Mouse (Mus musculus) hindbrain, embryonic 14.5 days (tissue): ENCODE measurements around the gene Gm10272. TPM values are rescaled to one million over a fixed set of nuclear protein-coding genes. Genes with fewer than 3 reads are reported as not detected.
A peak's percentile ranks its signal among the peaks of the same experiment; 100 is the strongest.
"Not testable (repeated sequence)": the region's sequence is repeated elsewhere in the genome, so short reads cannot be mapped to it uniquely, and the experiment has no call there.

Source experiments
- ATAC-seq: fragments of 200-750 bp; cut with Nextera tagmentation; 2 replicates; pipeline ENCODE4 v1.8.0; 2017; ENCODE audit warnings: moderate number of reproducible peaks, mild to moderate bottlenecking, moderate TSS enrichment, moderate library complexity; ENCODE audit not compliant: low FRiP score
- DNase-seq: peaks from one replicate; pipeline ENCODE4 v3.0.0-alpha.2; 2015; ENCODE audit warnings: low spot score
- H3K27ac ChIP-seq: fragments of 300-500 bp; sonication (generic); 2 replicates; pipeline ENCODE4 v1.5.1; 2014; ENCODE audit warnings: mild to moderate bottlenecking, moderate library complexity
- H3K27me3 ChIP-seq: fragments of 300-500 bp; sonication (generic); 2 replicates; pipeline ENCODE4 v1.6.1; 2014; ENCODE audit warnings: mild to moderate bottlenecking, low read length, mixed read lengths; ENCODE audit not compliant: control insufficient read depth, insufficient read depth
- H3K36me3 ChIP-seq: fragments of 300-500 bp; sonication (generic); replicated peaks from 2 replicates; pipeline ENCODE4 v1.6.1; 2014; ENCODE audit not compliant: control insufficient read depth, insufficient read depth
- H3K4me1 ChIP-seq: fragments of 300-500 bp; sonication (generic); replicated peaks from 2 replicates; pipeline ENCODE4 v1.6.1; 2014; ENCODE audit warnings: antibody characterized with exemption, low read length, mixed read lengths; ENCODE audit not compliant: control insufficient read depth, insufficient read depth
- H3K4me2 ChIP-seq: fragments of 300-500 bp; sonication (generic); replicated peaks from 2 replicates; pipeline ENCODE4 v1.6.1; 2014; ENCODE audit warnings: mild to moderate bottlenecking, moderate library complexity
- H3K4me3 ChIP-seq: fragments of 300-500 bp; sonication (generic); replicated peaks from 2 replicates; pipeline ENCODE4 v1.5.1; 2014; ENCODE audit warnings: mild to moderate bottlenecking, low read length
- H3K9ac ChIP-seq: fragments of 300-500 bp; sonication (generic); 2 replicates; pipeline ENCODE4 v1.6.1; 2014
- H3K9me3 ChIP-seq: fragments of 300-500 bp; sonication (generic); 2 replicates; pipeline ENCODE4 v1.6.1; 2016; ENCODE audit warnings: low read length; ENCODE audit not compliant: control insufficient read depth
- WGBS: fragments of 180-500 bp; shearing (Covaris S2); extraction: QIAGEN DNeasy Blood & Tissue Kit; methylation state at CpG from one replicate; pipeline ENCODE4 v1.1.7; 2014; 5-methylcytosine and 5-hydroxymethylcytosine counted together
- polyA plus RNA-seq: library from polyadenylated mRNA; unstranded; fragments of >200 nt; fragmentation: Nextera tagmentation; extraction: Ambion mirVana; gene quantifications from 2 replicates; pipeline ENCODE4 v1.2.1, GENCODE M21; 2014

Gm10272 gene
- polyA plus RNA-seq, 1 experiment from 2014 or later = not detected

GRCm38 (mm10) chr10:77682994-77683393, 23.4 kb upstream of the Gm10272 start:
- ATAC-seq = no peak

DNA sequence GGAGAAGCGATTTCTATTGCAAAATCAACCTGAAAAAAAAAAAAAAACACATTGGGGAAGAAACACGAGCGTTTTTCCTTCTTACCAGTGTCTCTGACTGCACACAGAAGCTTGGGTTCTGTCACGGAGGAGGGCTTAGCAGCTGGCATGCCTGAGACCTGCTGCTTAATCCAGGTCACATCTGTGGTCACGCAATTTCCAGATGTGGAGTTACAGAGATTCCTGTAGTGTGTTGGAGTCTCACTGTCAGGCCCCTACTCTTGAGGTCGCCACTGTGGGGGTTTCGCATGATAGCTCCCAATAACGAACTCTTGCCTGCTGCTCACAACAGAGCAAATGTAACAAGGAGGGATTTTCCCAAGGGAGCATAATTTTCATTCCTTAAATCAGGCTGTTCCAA, 22.2 kb upstream of the Gm10272 start:
- Histone ChIP-seq H3K4me2 (no peak overlapping the region), H3K4me1 (peaks cover 8% of the 10 kb centered on the region; the same call in 1 of the 2 replicates), H3K9me3 (no peaks in the 10 kb centered on the region), H3K4me3 (no peak overlapping the region), H3K36me3 (no peaks in the 10 kb centered on the region), H3K27ac (no peak overlapping the region), H3K27me3 (peaks cover 31% of the 10 kb centered on the region), H3K9ac (no peak overlapping the region)
- whole genome bisulfite sequencing = 34% methylated on average over 8 of the region's 8 CpGs
- DNase-seq (no peak), ATAC-seq (no peak)

More at GRCm38 (mm10) chr10:77682994-77683393, 23.4 kb upstream of the Gm10272 start:
- H3K36me3 ChIP-seq = no peaks in the 10 kb centered on the region
- peaks cover 38% of the 10 kb centered on the region for H3K27me3 ChIP-seq
- peaks cover 8% of the 10 kb centered on the region; the same call in 1 of the 2 replicates for H3K4me1 ChIP-seq
- no peak overlapping the region for H3K27ac ChIP-seq
- 81% methylated on average over 7 of the region's 7 CpGs for WGBS
- DNase-seq = no peak
- H3K9ac ChIP-seq = no peak overlapping the region
- no peak overlapping the region for H3K4me3 ChIP-seq
- H3K9me3 ChIP-seq = no peaks in the 10 kb centered on the region
- no peak overlapping the region for H3K4me2 ChIP-seq

GRCm38 (mm10) chr10:77685895-77686664, 20.3 kb upstream of the Gm10272 start, which contains the start of gene Tspear:
Tspear (plus strand) TSS chr10:77686569.
- 8% methylated on average over 22 of the region's 22 CpGs for WGBS
- Histone ChIP-seq H3K4me3 (no peak within 1 kb of the TSS), H3K4me2 (no peak within 1 kb of the TSS), H3K9me3 (no peaks in the 10 kb centered on the region), H3K27me3 (peaks cover 24% of the 10 kb centered on the region), H3K36me3 (no peaks in the 10 kb centered on the region), H3K9ac (no peak within 1 kb of the TSS), H3K27ac (no peak within 1 kb of the TSS), H3K4me1 (peaks cover 8% of the 10 kb centered on the region; the same call in 1 of the 2 replicates)
- ATAC-seq (0 out of 2 replicates have a peak, but pooled peaks have one; percentile 32), DNase-seq (no peak)

DNA sequence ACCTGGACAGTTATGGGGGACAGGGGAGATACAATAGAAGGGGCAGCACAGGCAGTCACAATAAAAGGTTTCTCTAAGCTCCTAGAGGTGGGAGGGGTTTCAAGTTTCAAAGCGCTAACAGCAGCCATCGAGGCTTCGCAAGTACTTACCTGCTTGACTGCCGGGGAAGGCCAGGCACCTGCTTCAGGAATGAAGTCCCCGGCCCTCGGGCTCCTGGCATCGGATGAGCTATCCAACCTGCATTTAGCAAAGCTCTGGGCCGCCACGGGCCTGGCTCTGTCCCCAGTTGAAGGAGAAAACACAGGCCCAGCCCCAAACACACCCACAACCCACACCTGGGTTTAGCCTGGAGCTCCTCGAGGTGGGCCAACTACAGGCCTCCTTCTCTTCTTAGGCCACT, 19.4 kb upstream of the Gm10272 start:
- Histone ChIP-seq H3K4me3 (no peak overlapping the region), H3K36me3 (no peaks in the 10 kb centered on the region), H3K9ac (no peak overlapping the region), H3K4me2 (no peak overlapping the region), H3K9me3 (no peaks in the 10 kb centered on the region), H3K27ac (no peak overlapping the region), H3K27me3 (peaks cover 24% of the 10 kb centered on the region), H3K4me1 (peaks cover 8% of the 10 kb centered on the region; the same call in 1 of the 2 replicates)
- DNase-seq = no peak
- WGBS = 37% methylated on average over 10 of the region's 10 CpGs
- no peak for ATAC-seq

DNA sequence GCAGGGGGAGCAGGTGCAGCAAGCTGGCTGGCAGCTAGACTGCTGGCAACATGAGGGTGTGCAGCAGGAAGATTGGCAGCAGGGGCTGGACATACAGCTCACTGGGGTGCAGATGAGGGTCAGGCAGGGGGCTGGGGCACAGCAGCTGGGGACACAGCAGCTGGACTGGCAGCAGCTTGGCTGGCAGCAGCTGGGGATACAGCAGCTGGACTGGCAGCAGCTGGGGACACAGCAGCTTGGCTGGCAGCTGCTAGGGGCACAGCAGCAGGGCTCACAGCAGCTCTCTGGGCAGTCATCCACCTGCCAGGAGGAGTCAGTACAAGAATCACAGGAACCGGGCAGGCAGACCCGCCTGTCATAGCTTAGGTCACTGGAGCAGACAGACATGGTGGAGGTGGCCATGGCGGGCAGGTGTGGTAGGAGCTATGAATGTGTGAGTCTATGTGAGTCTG, 16.0 kb upstream of the Gm10272 start, which contains the start of gene Gm19402:
Gene Gm19402 (minus strand): TSS at position 402 of the 452 bp plus-strand sequence.
- H3K9me3 ChIP-seq, H3K4me3 ChIP-seq, DNase-seq, H3K9ac ChIP-seq, H3K4me2 ChIP-seq, H3K36me3 ChIP-seq, H3K27ac ChIP-seq, H3K4me1 ChIP-seq, ATAC-seq: not testable (repeated sequence)
- peaks cover 21% of the 10 kb centered on the region for H3K27me3 ChIP-seq
- 71% methylated on average over 3 of the region's 3 CpGs for WGBS

DNA sequence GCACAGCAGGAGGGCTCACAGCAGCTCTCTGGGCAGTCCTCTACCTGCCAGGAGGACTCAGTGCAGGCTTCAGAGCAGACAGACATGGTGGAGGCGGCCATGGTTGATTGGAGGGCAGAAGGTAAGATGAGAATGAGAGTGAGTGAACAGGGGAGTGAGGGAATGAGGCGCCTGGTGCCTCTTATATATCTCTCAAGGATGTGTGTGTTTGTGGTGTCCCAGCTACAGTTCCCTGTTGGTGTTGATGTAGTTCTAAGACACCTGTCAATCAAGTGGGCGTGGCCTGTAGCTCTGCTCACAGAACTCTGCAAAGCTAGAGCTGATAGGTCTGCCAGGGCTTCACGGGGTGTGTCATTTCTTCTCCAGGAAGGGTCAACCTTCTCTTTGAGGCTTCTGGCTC, 9.3 kb upstream of the Gm10272 start, which contains the start of gene Gm9508:
Gene Gm9508 (minus strand): TSS at position 101 of the 400 bp plus-strand sequence.
- Histone ChIP-seq H3K4me1 (no peaks in the 10 kb centered on the region), H3K4me3 (no peak within 1 kb of the TSS), H3K4me2 (no peak within 1 kb of the TSS), H3K9ac (no peak within 1 kb of the TSS), H3K9me3 (no peaks in the 10 kb centered on the region), H3K27ac (no peak within 1 kb of the TSS), H3K36me3 (no peaks in the 10 kb centered on the region), H3K27me3 (no peaks in the 10 kb centered on the region)
- DNase-seq (no peak), ATAC-seq (no peak)
- 39% methylated on average over 4 of the region's 4 CpGs for WGBS

DNA sequence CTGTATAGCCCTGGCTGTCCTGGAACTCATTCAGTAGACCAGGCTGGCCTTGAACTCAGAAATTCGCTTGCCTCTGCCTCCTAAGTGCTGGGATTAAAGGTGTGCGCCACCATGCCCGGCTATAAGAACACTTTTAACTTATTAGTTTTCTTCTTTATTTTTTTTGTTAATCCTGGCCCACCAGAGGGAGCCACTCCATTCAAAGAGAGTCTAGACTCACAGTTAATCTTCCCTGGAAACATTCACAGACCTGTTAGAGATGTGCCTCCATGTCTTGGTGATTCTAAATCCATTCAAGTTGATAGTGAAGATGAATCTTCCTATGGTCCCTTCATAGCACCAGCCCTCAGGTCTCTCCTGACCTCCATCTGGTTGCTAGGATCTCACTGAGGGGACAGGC, 3.4 kb downstream of the Gm10272 start:
- H3K9ac ChIP-seq = no peak overlapping the region
- no peaks in the 10 kb centered on the region for H3K36me3 ChIP-seq
- no peak for ATAC-seq
- no peak for DNase-seq
- no peak overlapping the region for H3K4me2 ChIP-seq
- H3K27ac ChIP-seq = no peak overlapping the region
- no peaks in the 10 kb centered on the region for H3K27me3 ChIP-seq
- peaks cover 10% of the 10 kb centered on the region; the same call in 1 of the 2 replicates for H3K9me3 ChIP-seq
- no peak overlapping the region for H3K4me3 ChIP-seq
- 80% methylated on average over 3 of the region's 3 CpGs for WGBS
- H3K4me1 ChIP-seq = no peaks in the 10 kb centered on the region

- not testable (repeated sequence) for DNase-seq
Measured at GRCm38 (mm10) chr10:77711157-77711556, 4.7 kb downstream of the Gm10272 start, which contains the start of gene Gm10024. Gm10024 (plus strand) TSS chr10:77711457.

GRCm38 (mm10) chr10:77713734-77714133, 7.3 kb downstream of the Gm10272 start:
- Histone ChIP-seq H3K27me3 (no peaks in the 10 kb centered on the region), H3K27ac (no peak overlapping the region), H3K4me1 (no peaks in the 10 kb centered on the region), H3K9ac (no peak overlapping the region), H3K4me2 (no peak overlapping the region), H3K9me3 (0 out of 2 replicates have a peak, but pooled peaks cover 7% of the 10 kb centered on the region), H3K4me3 (no peak overlapping the region), H3K36me3 (no peaks in the 10 kb centered on the region)
- ATAC-seq = no peak
- 75% methylated on average over 4 of the region's 4 CpGs for WGBS
- DNase-seq = no peak

More at GRCm38 (mm10) chr10:77711157-77711556, 4.7 kb downstream of the Gm10272 start, which contains the start of gene Gm10024:
- not testable (repeated sequence) for H3K9ac ChIP-seq, H3K9me3 ChIP-seq, H3K4me2 ChIP-seq, H3K27ac ChIP-seq, H3K4me3 ChIP-seq, ATAC-seq, H3K4me1 ChIP-seq, H3K27me3 ChIP-seq, H3K36me3 ChIP-seq
